Mouse (Mus musculus) brain, adult 10 weeks (tissue): ENCODE measurements around the gene Golph3. TPM values are rescaled to one million over a fixed set of nuclear protein-coding genes. Genes with fewer than 3 reads are reported as not detected.

Experiments
- polyA plus RNA-seq: library from polyadenylated mRNA; stranded (reverse); fragments of 350-450 nt; fragmentation: Illumina TruSeq; extraction: RNeasy Lipid Tissue Mini Kit (QIAGEN cat#74804); gene quantifications from one replicate; pipeline ENCODE4 v1.2.3, GENCODE M21; 2015; ENCODE audit warnings: low read depth, low replicate concordance

Gene Golph3
- polyA plus RNA-seq: 88.6 TPM

GRCm38 (mm10) chr15:12321091-12321787, at the start of gene Golph3:
TSS of gene Golph3 (plus strand) at chr15:12321450.

DNA sequence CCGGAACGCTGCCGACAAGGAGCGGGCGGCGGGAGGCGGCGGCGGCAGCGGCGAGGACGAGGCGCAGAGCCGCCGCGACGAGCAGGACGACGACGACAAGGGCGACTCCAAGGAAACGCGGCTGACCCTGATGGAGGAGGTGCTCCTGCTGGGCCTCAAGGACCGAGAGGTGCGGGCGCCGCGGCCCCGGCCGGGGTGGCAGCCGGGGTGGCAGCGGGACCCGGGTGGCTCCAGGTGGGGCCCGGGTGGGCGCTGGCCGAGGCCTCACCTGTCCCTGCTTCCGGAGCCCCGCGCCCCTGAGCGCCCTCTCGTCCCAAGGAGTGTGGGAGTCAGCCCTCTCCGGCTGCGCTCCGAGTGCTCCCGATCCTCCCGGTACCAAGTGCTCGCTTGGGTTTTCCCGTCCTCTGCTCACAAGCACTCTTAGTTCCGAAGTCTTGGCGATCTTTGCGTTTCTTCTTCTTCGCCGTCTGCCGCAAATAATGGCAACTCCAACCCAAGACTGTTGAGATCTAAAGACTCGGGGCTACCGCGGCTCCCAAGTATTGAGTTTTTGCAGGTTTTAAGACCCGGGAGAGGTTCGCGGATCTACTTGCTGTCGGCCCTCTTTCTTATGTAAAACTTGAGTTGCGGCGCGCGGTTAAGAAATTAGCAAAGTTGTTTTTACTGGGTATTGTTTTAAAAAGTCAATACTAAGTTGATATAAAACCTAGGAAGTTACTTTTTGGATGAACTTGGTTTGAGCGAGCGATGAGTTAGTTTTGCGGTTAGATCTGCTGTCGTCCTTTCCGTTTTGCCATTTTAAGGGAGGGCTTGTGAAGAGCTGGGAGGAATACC, 755 bp downstream of the Golph3 start, which contains the start of gene 1810049J17Rik:
1810049J17Rik (minus strand) TSS at position 112 of the 834 bp plus-strand sequence.

Other genes with a start within 250 kb of the Golph3 start
- gene Zfr, start 203.6 kb upstream of the Golph3 start, polyA plus RNA-seq: 235 TPM
- 21.7 TPM for gene Mtmr12, start 116.4 kb upstream of the Golph3 start, polyA plus RNA-seq
- not detected for gene 1810049J17Rik, start 449 bp downstream of the Golph3 start, polyA plus RNA-seq